Mouse (Mus musculus): ENCODE results near the gene Samhd1.

DNA sequence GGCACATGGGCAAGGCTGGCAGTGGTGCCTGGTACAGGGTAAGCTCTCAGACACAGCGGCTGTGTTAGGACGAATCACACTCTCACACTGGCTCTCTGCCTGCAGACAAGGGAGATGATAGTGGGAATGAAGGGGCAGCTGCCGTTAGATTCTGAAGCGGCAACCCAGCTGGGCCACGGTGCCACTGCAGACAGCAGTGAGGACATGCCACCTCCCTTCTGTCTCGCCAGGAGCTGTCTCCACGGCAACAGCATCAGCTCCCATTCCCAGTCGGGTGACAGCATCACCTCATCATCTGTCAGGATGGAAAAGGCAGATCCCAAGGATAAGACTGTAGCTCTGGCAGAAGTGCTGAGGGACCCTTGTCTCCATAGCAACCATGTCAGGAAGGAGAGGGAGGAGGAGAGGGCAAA, 85.2 kb downstream of the Samhd1 start:
- TF ChIP-seq MAZ (IDR thresholded peaks at IDR 0.05; ENCODE audit: low read depth, low read length) (no peak), POLR2A (IDR thresholded peaks at IDR 0.05; ENCODE audit: low read depth, low read length) (no peak), GABPA (IDR thresholded peaks at IDR 0.05; ENCODE audit: insufficient replicate concordance, low read depth, low read length) (no peak), CTCF (conservative IDR thresholded peaks at IDR 0.05 in 1 of 2, IDR thresholded peaks at IDR 0.05 in 1 of 2; ENCODE audit: low read depth in 2 of 2, low read length in 2 of 2) (no peak)

Data from CH12.LX (cell line).